Mouse (Mus musculus) hindbrain, embryonic 12.5 days (tissue): ENCODE measurements around the gene Cdc7. TPM values are rescaled to one million over a fixed set of nuclear protein-coding genes. Genes with fewer than 3 reads are reported as not detected.
A peak's percentile ranks its signal among the peaks of the same experiment; 100 is the strongest.

ENCODE experiments used
- ATAC-seq: fragments of 200-750 bp; cut with Nextera tagmentation; 2 replicates; pipeline ENCODE4 v1.8.0; 2017; ENCODE audit warnings: moderate TSS enrichment; ENCODE audit not compliant: low FRiP score
- H3K27ac ChIP-seq: fragments of 300-500 bp; sonication (generic); 2 replicates; pipeline ENCODE4 v1.5.1; 2016; ENCODE audit warnings: mild to moderate bottlenecking
- H3K27me3 ChIP-seq: fragments of 300-500 bp; sonication (generic); 2 replicates; pipeline ENCODE4 v1.6.1; 2016; ENCODE audit warnings: mild to moderate bottlenecking
- H3K36me3 ChIP-seq: fragments of 300-500 bp; sonication (generic); 2 replicates; pipeline ENCODE4 v1.6.1; 2016; ENCODE audit warnings: mild to moderate bottlenecking
- H3K4me1 ChIP-seq: fragments of 300-500 bp; sonication (generic); 2 replicates; pipeline ENCODE4 v1.6.1; 2016
- H3K4me2 ChIP-seq: fragments of 300-500 bp; sonication (generic); replicated peaks from 2 replicates; pipeline ENCODE4 v1.6.1; 2016; ENCODE audit warnings: mild to moderate bottlenecking
- H3K4me3 ChIP-seq: fragments of 300-500 bp; sonication (generic); 2 replicates; pipeline ENCODE4 v1.5.1; 2016; ENCODE audit warnings: mild to moderate bottlenecking
- H3K9ac ChIP-seq: fragments of 300-500 bp; sonication (generic); 2 replicates; pipeline ENCODE4 v1.6.1; 2016; ENCODE audit warnings: mild to moderate bottlenecking, moderate library complexity
- H3K9me3 ChIP-seq: fragments of 300-500 bp; sonication (generic); replicated peaks from 2 replicates; pipeline ENCODE4 v1.6.1; 2016; ENCODE audit warnings: mild to moderate bottlenecking
- WGBS: fragments of 180-500 bp; shearing (Covaris S2); methylation state at CpG from one replicate; pipeline ENCODE4 v1.1.7; 2016; 5-methylcytosine and 5-hydroxymethylcytosine counted together
- polyA plus RNA-seq: library from polyadenylated mRNA; unstranded; fragments of >200 nt; fragmentation: Nextera tagmentation; extraction: Ambion mirVana; gene quantifications from 2 replicates; pipeline ENCODE4 v1.2.1, GENCODE M21; 2016

The Cdc7 gene
- polyA plus RNA-seq, 1 experiment from 2014 or later: 44.7 TPM

- ATAC-seq: no peak
- no peak overlapping the region for H3K9ac ChIP-seq
- H3K9me3 ChIP-seq: no peaks in the 10 kb centered on the region
- peaks cover 7% of the 10 kb centered on the region; the same call in 1 of the 2 replicates for H3K4me1 ChIP-seq
- peak overlapping the region; percentile 23; the same call in 1 of the 2 replicates for H3K27ac ChIP-seq
- H3K4me2 ChIP-seq: no peak overlapping the region
- H3K27me3 ChIP-seq: no peaks in the 10 kb centered on the region; the same call in 1 of the 2 replicates
- H3K36me3 ChIP-seq: no peaks in the 10 kb centered on the region
- H3K4me3 ChIP-seq: no peak overlapping the region
- 45% methylated on average over 5 of the region's 5 CpGs for WGBS
These were observed 31.9 kb downstream of the Cdc7 start for GRCm38 (mm10) chr5:106995886-106996538.

DNA sequence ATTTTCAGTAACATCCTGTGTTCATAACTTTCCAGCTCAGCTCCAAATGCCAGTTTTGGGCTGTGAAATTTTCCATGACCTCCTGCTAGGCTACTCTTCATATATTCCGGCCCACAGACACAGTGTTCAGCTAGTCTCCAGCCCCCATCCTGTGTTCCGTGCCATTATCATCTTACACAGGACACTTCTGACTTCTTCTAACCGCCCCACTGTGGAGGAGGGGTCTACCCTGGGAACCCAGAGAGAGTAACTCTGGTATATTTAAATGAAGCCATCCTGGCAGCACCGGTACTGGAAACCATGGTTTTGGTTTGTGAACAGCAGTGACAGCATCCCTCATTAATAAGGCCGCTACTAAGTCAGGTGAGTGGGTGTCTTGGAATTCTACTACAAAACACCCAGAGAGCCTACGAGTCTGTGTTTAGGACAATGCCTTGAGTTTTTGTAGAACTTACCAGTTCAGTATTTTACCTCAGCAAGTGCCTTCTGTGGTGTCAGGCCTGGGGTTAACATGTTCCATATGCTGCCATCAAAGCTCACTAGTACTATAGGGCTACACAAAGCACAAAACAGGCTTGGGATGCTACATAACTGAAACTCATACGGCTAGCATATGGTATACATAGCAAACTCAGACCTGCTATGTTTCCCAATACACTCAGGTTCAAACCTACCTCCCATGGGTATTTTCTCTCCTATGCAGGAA lies 32.6 kb downstream of the Cdc7 start:
- H3K4me3 ChIP-seq: no peak overlapping the region
- peaks cover 11% of the 10 kb centered on the region for H3K4me1 ChIP-seq
- no peaks in the 10 kb centered on the region for H3K36me3 ChIP-seq
- no peak overlapping the region for H3K27ac ChIP-seq
- H3K4me2 ChIP-seq: no peak overlapping the region
- H3K9ac ChIP-seq: no peak overlapping the region
- no peaks in the 10 kb centered on the region; the same call in 1 of the 2 replicates for H3K27me3 ChIP-seq
- WGBS: 58% methylated on average over 7 of the region's 7 CpGs
- H3K9me3 ChIP-seq: no peaks in the 10 kb centered on the region
- no peak for ATAC-seq

DNA sequence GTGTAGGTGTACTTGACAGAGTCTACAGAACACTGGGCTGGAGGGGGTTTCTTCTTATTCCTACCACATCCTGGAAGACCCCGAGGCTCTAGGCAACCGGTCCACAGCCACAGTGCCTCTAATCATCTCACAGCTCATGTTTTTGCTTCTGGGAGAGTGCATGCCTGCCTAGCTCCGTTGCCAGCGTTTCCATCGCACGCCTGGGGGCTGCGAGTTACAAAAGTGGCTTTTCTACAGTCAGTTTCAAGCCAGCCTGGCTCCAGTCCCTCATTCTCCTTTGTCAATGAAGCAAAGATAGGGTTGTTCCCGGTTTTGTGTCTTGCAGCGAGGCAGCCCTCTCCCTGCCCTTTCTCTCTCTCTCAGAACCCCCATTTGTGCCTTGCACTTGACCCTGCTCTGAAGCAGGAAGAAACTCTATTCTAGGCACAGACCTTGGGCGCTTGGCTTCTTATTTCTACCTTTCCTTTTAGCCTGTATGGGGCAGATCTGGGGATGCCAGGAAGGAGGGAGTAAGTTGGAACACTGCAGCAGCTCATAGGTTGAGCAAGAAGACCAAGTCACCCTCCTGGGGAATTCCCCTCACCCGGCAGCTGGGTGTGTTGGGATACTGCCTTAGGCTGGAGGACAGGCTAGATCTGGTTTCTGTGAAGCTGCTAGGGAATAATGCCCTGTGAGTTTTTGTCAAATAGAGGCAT lies 37.4 kb downstream of the Cdc7 start:
- Histone ChIP-seq H3K9me3 (peaks cover 8% of the 10 kb centered on the region; the same call in 1 of the 2 replicates), H3K9ac (no peak overlapping the region; the same call in 1 of the 2 replicates), H3K4me1 (peaks cover 9% of the 10 kb centered on the region), H3K27me3 (no peaks in the 10 kb centered on the region; the same call in 1 of the 2 replicates), H3K36me3 (no peaks in the 10 kb centered on the region), H3K27ac (no peak overlapping the region), H3K4me2 (no peak overlapping the region), H3K4me3 (no peak overlapping the region)
- 50% methylated on average over 11 of the region's 11 CpGs for WGBS
- ATAC-seq: no peak

- 27% methylated on average over 5 of the region's 5 CpGs for WGBS
- Histone ChIP-seq H3K4me1 (peaks cover 9% of the 10 kb centered on the region), H3K9ac (no peak overlapping the region; the same call in 1 of the 2 replicates), H3K36me3 (no peaks in the 10 kb centered on the region), H3K27ac (no peak overlapping the region), H3K27me3 (no peaks in the 10 kb centered on the region; the same call in 1 of the 2 replicates), H3K4me2 (no peak overlapping the region), H3K9me3 (peaks cover 8% of the 10 kb centered on the region; the same call in 1 of the 2 replicates), H3K4me3 (no peak overlapping the region)
- ATAC-seq: no peak
These were observed 37.9 kb downstream of the Cdc7 start for GRCm38 (mm10) chr5:107002091-107002416.

DNA sequence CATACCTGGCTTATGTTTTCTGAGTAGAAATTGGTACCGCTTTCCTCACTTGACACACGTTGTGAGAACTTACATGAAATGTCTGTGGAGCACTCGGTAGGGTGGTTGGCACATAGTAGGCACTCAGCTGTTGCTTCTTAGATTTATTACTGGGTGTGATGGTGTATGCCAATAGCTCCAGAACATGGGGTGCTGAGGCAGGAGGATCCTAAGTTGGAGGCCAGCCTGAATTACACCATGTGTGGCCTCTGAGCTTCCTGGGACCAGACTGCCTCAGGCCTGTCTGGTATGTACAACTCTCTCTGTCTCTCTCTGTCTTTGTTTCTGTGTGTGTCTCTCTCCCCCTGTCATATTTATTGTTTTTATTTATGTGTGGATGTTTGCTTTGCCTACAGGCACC lies 45.6 kb downstream of the Cdc7 start:
- H3K9me3 ChIP-seq: peaks cover 8% of the 10 kb centered on the region; the same call in 1 of the 2 replicates
- no peaks in the 10 kb centered on the region for H3K4me1 ChIP-seq
- H3K4me3 ChIP-seq: no peak overlapping the region
- no peaks in the 10 kb centered on the region for H3K27me3 ChIP-seq
- H3K9ac ChIP-seq: no peak overlapping the region
- WGBS: 95% methylated on average over 3 of the region's 3 CpGs
- no peaks in the 10 kb centered on the region for H3K36me3 ChIP-seq
- H3K4me2 ChIP-seq: no peak overlapping the region
- ATAC-seq: no peak
- no peak overlapping the region for H3K27ac ChIP-seq

GRCm38 (mm10) chr5:107010300-107010699 lies 46.2 kb downstream of the Cdc7 start:
- no peaks in the 10 kb centered on the region for H3K27me3 ChIP-seq
- H3K4me3 ChIP-seq: no peak overlapping the region
- no peaks in the 10 kb centered on the region for H3K4me1 ChIP-seq
- no peak for ATAC-seq
- H3K4me2 ChIP-seq: no peak overlapping the region
- WGBS: 82% methylated on average over 3 of the region's 3 CpGs
- peaks cover 8% of the 10 kb centered on the region; the same call in 1 of the 2 replicates for H3K9me3 ChIP-seq
- H3K27ac ChIP-seq: no peak overlapping the region
- no peaks in the 10 kb centered on the region for H3K36me3 ChIP-seq
- H3K9ac ChIP-seq: no peak overlapping the region

- WGBS: 66% methylated on average over 7 of the region's 7 CpGs
- Histone ChIP-seq H3K4me2 (no peak overlapping the region), H3K27ac (no peak overlapping the region), H3K36me3 (no peaks in the 10 kb centered on the region), H3K9me3 (0 out of 2 replicates have a peak, but pooled peaks cover 1% of the 10 kb centered on the region), H3K9ac (no peak overlapping the region), H3K4me1 (no peaks in the 10 kb centered on the region), H3K27me3 (no peaks in the 10 kb centered on the region), H3K4me3 (no peak overlapping the region)
- no peak for ATAC-seq
These were observed 47.4 kb downstream of the Cdc7 start for GRCm38 (mm10) chr5:107011316-107012029.

- Histone ChIP-seq H3K27ac (no peak overlapping the region), H3K4me1 (no peaks in the 10 kb centered on the region), H3K4me2 (no peak overlapping the region), H3K9ac (no peak overlapping the region), H3K27me3 (no peaks in the 10 kb centered on the region), H3K4me3 (no peak overlapping the region), H3K36me3 (no peaks in the 10 kb centered on the region), H3K9me3 (no peaks in the 10 kb centered on the region)
- WGBS: 44% methylated on average over 11 of the region's 11 CpGs
- ATAC-seq: no peak
These were observed 48.1 kb downstream of the Cdc7 start for GRCm38 (mm10) chr5:107012030-107012715.

- Histone ChIP-seq H3K9ac (no peak overlapping the region), H3K4me3 (no peak overlapping the region), H3K4me1 (no peaks in the 10 kb centered on the region), H3K36me3 (no peaks in the 10 kb centered on the region), H3K27ac (no peak overlapping the region), H3K4me2 (no peak overlapping the region), H3K9me3 (no peaks in the 10 kb centered on the region), H3K27me3 (no peaks in the 10 kb centered on the region)
- WGBS: 60% methylated on average over 2 of the region's 2 CpGs
- no peak for ATAC-seq
These were observed 49.3 kb downstream of the Cdc7 start for GRCm38 (mm10) chr5:107013393-107013792.

- Histone ChIP-seq H3K4me3 (no peak overlapping the region), H3K9ac (no peak overlapping the region), H3K4me2 (no peak overlapping the region), H3K9me3 (no peaks in the 10 kb centered on the region), H3K36me3 (no peaks in the 10 kb centered on the region), H3K4me1 (no peaks in the 10 kb centered on the region), H3K27ac (no peak overlapping the region), H3K27me3 (no peaks in the 10 kb centered on the region)
- ATAC-seq: no peak
- 86% methylated on average over 7 of the region's 7 CpGs for WGBS
These were observed 50.0 kb downstream of the Cdc7 start for GRCm38 (mm10) chr5:107014146-107014545.

- H3K36me3 ChIP-seq: no peaks in the 10 kb centered on the region
- H3K4me3 ChIP-seq: no peak overlapping the region
- no peaks in the 10 kb centered on the region for H3K4me1 ChIP-seq
- no peak for ATAC-seq
- no peak overlapping the region for H3K27ac ChIP-seq
- no peaks in the 10 kb centered on the region for H3K9me3 ChIP-seq
- H3K27me3 ChIP-seq: no peaks in the 10 kb centered on the region
- H3K9ac ChIP-seq: no peak overlapping the region
- H3K4me2 ChIP-seq: no peak overlapping the region
- 64% methylated on average over 2 of the region's 2 CpGs for WGBS
These were observed 50.9 kb downstream of the Cdc7 start for GRCm38 (mm10) chr5:107015046-107015421.
